Mouse (Mus musculus): ENCODE results near the gene Fstl1.

- TF ChIP-seq CTCF (IDR thresholded peaks at IDR 0.05; ENCODE audit: borderline replicate concordance, extremely low read depth, insufficient read depth, insufficient read length) (no peak), POLR2A (IDR thresholded peaks at IDR 0.05; ENCODE audit: borderline replicate concordance, extremely low read depth, insufficient read depth, insufficient read length, poor library complexity, severe bottlenecking) (no peak)
Observed at GRCm38 (mm10) chr16:37795651-37796150, 19.0 kb downstream of the Fstl1 start.

Measured in brain, embryonic 14.5 days (tissue).